Mouse (Mus musculus) layer of hippocampus, adult 9-10 months (tissue): ENCODE data around the gene Slbp.

Experiments
- DNase-seq: peaks from one replicate; pipeline ENCODE4 v3.0.0; 2022; ENCODE audit warnings: low spot score

The Slbp gene

DNA sequence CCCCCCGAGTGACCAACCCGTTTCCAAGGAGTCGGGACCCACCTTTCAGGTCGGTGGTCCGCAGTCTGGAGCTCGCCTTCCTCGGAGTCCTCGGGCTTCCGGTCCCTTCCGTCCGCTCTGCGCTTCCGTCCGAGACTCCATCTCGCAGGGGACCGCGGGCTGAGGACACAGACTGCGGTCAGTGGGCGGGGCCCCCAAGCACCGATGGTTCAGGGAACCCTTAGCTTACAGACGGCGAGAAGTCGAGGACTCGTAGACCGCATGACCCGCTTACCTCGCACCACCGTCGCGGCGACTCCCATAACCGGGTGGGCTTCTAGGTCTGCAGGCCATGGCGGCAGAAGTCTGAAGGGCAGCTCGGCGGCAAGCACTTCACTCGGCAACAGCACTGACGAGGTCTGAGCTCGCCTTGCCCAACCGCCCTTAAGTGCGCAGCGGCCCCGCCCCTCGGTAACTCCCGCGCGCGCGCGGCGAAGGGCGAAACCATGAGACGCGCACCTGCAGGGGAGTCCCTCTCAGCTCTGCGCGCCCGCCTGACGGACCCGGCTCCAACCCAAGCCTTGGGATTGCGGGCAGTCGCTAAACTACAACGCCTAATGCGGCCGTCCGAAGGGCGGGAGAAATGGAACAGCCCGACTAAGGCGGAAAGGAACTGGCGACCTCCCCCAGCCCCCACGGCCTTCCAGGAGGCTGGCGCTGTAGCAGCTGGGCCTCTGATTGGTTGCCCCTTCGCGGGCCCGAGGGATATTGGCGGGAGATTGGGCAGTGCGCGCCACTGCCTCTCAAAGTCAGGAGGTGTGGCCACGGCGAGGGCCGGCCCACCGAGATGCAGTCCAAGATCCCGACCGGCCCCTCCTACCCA, at the start of gene Slbp:
TSS of gene Slbp (minus strand) at position 654 of the 862 bp plus-strand sequence.
- peak; percentile 91 for DNase-seq

DNA sequence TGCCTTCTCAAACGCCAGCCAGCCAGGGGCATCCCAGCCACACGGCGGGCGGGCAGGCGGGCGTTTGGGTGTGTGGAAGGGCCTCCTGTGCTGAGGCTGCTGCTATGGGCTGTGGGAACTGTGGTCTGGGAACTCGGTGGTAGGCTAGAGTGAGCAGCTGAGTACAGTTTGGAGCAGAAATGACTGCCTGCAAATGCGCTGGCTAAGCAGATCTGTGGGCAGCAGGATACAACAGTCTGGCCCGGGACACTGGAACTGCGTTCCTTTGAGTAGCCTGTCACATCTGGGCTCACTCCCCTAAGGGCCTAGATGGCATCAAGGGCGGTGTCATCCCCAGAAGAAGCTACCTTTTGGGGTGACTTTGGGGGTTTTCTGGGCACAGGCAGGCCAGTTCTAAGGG, 49.5 kb upstream of the Slbp start:
- no peak for DNase-seq

DNA sequence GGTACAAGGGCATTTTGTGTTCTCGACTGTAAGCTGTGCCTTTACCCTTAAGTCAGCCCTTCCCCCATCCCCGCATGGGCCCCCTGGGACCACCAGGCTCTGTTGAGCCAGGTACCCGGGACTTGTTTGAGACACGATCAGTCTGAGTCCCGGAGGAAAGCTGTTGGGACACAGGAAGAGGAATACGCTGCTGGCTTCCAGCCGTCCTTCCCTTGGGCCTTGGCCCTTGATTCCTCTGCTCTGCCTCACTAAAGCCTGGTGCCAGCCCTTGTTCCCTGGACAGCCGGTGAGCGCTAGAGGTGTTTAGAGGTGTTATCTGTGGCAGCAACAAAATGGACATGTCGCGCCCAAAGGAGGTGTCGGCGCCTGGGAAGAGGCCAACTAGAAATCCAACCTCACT, 47.6 kb upstream of the Slbp start:
- DNase-seq, result no peak

DNA sequence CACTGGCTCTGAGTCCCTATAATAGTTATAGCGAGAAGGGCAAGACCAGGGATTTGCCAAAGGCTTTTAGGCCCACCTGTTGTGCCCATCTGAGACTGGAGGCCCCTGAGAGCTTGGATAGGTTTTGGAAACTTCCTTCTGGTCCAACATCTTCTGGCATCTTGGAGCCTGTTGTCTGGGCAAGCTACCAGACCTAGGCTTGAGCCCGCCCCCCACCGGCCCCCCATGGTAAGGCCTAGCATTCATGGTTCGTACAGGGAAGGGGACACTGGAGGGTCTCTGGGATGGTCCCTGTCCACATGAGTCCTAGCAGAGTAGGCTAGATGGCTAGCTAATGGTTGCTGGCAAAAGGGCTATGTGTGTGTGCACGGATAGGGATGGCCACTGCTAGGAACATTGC, 46.3 kb upstream of the Slbp start:
- DNase-seq, result no peak

DNA sequence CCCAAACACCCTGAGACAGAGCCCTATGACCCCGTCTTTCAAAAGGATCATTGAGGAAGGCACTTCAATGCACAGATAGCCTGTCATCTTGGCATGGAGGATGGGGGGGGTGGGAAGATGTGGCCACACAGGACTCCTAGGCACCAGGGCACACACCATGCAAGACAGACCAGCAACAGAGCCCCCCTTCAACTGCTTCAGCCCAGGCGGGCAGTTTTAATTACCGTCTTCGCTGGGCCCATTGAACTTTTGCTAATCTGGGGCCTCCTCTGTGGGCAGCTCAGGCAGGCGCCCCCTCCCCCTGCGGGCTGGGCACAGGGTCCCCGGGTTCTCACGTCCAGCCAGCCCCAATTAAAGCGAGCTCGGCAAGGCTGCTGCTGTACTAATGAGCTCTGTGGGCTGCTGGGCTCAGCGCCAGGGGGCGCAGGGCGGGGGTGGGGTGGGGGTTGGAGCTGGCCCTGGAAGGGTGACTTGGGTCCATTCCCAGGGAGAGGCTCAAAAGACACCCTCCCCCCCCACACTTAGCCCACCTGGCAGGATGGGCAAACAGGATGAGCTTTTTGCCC, 45.7 kb upstream of the Slbp start:
- no peak for DNase-seq

DNA sequence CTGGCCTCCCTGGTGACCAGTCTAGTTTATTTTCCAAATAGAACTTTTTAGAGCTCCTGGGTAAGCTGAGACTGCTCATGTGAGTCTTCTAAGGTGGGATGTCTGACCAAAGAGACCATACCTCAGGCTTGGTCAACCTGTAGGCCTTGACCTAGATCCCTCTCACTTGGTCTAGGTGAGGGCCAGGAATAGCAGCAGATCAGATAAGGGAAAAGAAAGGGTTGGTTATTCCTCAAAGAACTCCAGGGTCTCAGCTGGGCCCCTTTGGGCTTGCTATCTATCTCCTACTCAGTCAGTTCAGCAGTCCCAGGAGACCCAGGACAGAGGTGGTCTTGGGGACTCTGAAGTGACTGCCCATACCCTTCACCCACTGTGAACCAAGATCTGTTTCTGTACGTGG, 45.2 kb upstream of the Slbp start:
- DNase-seq, result no peak

GRCm38 (mm10) chr5:33696430-33696829, 44.1 kb upstream of the Slbp start:
- no peak for DNase-seq

- no peak for DNase-seq
Measured at GRCm38 (mm10) chr5:33695718-33696121, 43.3 kb upstream of the Slbp start.

DNA sequence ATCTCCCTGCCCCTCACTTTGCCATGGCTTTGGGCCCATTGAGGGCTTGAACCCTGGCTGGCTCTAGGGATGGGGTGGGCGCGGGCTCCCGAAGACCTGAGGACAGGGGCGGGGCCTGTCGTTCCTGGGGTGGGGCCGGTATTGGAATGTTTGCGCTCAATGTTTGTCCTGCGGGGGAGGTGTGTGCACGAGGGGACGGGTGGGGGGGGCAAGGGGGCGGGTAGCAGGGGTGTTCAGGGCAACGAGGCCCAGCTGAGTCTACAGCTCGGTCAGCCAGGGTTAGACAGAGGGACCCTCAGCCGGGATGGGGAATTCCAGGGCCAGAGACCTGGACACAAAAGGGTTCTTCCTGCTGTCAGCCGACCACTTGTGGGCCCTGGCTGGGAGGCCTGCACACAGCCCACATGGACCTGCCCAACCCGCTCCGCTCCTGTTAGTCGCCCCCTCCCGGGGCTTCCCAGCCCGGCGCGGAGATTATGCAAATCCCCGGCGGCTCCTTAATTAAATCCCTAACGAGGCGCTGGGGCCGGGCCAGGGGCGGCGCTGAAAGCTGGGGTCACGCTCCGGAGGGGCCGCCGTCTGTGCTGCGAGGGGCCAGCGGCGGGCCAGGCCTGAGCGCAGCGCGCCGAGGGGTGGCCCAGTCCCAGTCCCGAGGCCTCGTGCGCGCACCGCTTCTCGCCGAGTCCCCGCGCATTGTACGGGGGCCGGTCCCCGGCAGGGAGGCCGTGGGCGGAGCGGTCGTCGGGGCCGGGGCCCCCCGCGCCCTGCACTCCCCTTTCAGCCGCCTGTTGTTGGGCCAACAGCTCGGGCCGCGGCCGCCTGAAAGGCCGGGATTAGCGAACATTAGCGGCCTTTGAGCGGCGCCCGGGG, 42.7 kb upstream of the Slbp start:
- DNase-seq, result no peak

DNA sequence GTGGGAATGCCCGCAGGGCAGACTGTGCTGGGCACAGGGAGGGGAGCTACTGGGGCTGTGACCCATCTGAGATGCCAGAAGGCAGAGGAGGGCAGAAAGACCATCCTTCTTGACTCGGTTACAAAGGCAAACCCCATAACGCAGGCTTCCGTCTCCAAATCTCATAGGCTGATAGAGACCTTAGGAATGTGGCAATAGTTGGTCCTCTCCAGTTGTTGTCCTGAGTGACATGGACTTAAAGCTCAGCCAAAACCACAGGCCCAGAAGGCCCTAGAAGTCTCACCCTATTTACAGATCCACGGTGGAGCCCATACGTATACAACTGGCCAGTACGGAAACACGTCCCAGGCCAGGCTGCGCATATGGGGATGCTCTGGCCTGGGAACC, 42.1 kb upstream of the Slbp start:
- DNase-seq, result no peak

GRCm38 (mm10) chr5:33692393-33692792, 40.0 kb upstream of the Slbp start:
- DNase-seq, result no peak

DNA sequence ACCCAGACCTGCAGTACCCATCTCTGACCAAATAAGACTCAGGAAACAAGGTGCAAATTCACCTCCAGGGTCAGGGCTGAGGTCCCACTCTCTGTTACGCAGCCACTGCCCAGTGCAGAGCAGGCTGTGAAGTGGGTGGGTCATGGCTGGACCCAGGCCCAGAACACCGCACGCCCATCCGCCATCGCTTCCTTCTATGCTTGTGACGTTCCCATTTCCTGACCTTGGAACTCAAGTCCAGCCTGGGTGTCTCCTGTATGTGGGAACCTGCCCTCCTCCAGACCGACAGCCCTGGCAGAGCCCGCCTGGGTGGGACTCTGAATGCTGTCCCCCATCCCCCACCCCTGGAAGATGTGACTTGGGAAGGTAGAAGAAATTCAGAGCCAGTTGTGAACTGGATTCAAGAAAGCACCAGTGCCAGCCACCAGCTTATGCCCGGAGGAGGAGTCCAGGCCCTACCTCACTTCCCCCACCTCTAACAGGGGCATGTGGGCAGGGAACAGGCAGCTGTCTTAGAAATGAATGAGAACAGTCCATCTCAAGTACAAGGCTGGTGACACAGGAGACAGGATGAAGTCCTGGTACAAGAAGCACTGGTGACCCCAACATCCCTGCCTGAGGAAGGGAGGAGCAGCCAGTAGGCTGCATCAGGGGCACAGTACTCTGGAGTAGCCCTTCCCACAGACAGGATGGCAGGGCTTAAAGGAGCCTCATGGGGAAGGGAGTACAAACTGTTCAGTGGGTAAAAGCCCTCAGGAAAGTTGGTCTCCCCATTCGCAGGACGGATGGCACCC, 37.7 kb upstream of the Slbp start:
- DNase-seq, result no peak

DNA sequence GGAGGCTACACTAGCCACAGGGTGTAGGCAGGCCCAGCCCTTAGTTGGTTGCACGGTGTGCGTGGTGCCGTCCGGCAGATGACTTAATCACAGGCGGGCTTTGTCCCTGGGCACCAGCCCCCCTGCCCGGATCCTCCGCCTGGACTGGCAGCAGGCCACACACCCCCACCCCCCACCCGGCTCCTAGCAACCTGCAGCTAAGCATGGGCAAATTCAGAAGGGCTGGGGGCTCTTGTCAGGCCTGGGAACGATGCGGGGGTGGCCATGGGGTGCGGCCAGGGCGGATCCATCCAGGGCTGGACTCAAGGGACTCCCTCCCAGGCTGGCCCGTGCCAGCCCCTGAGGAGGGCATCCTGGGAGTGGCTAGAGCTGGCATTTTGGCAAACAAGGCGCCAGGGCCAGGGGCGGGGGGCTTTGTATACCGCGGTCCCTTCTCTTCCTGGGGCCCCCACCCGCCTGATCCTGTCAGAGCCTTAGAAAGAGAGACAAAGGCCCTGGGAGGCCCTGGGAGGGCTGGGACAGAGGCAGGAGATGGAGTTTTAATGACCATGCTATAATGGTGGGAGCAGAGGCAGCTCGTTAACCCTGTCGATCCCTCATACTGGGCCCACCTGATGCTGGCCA, 37.0 kb upstream of the Slbp start:
- DNase-seq, result no peak

DNA sequence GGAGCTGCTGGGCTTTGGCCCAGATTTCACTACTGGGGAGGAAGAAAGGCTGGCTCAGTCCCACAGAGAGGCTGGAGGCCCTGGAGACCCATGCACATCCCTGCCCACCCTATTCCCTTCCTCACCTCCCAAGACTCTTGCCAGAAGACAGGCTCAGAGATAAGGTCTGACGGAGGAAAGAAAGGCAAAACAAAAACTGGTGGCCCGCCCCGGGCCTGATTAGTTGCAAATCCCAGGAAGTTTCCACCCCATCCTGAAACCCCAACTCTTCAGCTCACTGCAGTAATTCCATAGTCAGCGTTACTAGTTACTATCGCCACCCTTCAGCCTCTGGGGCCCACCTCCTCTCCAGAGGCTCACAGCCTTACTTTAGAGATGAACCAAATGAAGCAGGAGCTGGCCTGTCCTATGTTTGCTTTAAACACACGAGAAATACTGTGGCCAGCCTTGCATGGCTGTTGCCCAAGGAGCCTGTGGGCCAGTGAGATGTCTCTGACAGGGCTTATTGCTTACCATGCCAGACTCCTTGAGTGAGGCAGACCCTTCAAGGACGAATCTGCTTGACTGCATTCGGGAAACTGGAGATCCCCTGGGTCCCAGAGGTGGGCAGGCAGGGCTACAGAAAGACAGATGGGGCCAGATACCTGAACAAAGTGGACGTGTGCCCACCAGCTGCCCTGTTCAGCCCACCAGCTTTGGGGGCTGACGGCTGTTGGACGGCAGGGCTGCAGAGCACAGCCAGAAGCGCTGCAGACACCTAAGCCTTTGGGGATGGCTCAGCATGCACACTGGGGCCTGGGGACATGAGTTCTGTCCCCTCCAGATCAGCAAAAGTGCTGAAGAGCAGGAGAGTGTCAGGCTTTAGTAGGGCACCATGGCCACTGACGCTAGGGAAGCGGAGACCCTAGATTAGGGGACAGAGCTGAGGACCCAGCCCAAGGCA, 36.2 kb upstream of the Slbp start:
- no peak for DNase-seq

DNA sequence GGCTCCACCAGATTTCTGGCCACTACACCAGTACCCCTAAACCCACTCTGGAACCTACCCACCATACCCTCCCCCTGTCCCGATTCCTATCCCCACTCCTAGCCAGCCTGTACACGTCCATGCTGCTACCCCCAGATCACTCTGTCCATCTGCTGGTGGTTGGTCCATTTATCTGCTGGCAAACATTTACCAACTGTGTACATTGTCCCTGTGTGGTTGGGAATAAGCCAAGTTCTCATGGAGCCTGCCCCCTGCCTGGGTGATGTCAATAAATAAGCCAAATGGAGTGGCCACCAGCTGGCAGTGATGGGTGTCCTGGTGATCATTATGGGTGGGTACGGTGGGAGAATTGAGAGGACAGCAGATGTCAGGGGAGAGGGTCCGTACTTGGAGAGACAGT, 34.8 kb upstream of the Slbp start:
- no peak for DNase-seq

DNA sequence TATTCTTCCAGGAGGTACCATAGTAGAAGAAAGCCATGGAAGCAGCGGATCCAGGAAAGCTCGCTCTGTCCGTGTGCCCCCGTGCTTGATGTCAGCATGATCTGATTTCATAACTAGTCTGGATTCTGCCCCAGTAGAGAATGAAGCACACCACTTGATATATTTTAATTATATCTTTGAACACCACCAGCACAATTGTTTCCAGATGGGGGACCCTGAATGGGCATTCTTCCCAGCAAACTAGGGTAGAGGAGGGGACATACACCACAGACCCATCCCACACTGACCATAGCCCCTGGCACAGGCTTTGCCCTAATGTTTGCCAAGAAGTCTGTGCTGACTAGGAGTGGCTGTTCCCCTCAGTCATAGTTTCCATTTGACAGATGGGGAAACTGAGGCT, 32.6 kb upstream of the Slbp start:
- DNase-seq, result no peak

- DNase-seq, result no peak
Measured at GRCm38 (mm10) chr5:33683897-33684652, 31.7 kb upstream of the Slbp start.

- DNase-seq, result no peak
Measured at GRCm38 (mm10) chr5:33682963-33683362, 30.6 kb upstream of the Slbp start.

DNA sequence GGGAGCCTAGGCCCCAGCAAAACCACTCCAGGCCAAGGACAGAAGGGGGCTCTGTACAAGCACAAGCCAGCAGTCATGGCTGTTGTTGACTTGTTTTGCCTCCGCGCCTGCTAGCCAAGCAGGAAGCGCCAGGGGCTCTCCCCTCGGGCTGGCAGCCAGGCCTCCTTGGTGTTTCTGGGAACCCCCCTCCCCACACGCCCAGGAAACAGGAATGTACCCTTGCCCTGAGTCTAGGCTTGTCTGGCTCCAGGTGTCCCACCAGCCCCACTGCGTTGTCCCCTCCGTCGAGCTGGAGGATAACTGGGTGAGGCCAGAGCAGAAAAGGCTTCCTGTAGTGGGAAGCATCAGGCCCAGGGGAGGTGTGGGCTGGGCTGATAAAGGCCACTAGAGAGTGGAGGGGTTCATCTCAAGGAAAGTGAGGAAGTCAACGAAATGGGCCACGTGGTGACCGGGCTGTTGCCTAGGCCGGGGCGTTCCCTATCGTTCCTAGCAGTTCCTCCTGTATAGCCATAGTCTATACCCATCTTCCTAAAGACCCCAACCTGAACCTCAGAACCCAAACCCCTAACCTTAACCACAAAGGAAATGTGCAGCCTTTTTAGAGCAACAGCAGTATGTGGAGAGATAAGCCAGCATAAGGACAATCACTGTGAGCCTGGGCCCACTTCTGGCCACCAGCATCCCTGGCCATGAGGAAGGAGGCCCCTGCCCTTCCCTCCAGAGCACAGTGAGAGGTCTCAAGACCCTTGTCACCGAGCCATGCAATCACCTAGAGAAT, 29.4 kb upstream of the Slbp start:
- DNase-seq, result no peak
